Mouse (Mus musculus): ENCODE measurements around the gene Myh7. TPM values are rescaled to one million over a fixed set of nuclear protein-coding genes. Genes with fewer than 3 reads are reported as not detected.
"Not testable (repeated sequence)": the region's sequence is repeated elsewhere in the genome, so short reads cannot be mapped to it uniquely, and the experiment has no call there.

Myh7 gene
- polyA plus RNA-seq, 1 experiment from 2014 or later = 0.16 TPM

DNA sequence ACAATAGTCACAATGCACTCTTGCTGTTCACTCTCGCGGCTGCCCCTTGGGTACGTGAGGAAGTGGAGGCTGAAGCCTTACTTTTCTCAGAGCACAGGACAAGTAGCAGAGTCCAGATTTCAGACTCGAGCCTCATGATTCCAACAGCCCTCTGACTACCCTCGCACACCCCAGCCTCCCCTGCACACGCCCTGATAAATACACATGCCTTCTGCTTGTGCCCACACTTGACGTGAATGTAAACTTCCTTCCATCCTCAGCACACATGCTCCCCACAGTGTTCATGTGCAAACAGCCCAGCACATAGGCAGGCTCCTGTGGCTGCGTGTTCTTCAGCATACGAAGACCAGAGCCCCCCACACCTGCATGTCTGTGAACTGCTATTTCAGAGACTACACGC is 790 bp downstream of the Myh7 start:
- H3K9me3 ChIP-seq (replicated peaks; ENCODE audit: low read length) = no peaks in the 10 kb centered on the region
- no peak overlapping the region for H3K4me3 ChIP-seq (replicated peaks; ENCODE audit: low read depth, low read length)
- H3K4me1 ChIP-seq (replicated peaks; ENCODE audit: insufficient read depth, low read length) = no peaks in the 10 kb centered on the region
- H3K4me2 ChIP-seq (ENCODE audit: low read length) = no peak overlapping the region
- DNase-seq (ENCODE audit: low spot score) = no peak
- H3K36me3 ChIP-seq (ENCODE audit: insufficient read depth, low read length) = no peaks in the 10 kb centered on the region
- no peak for TF ChIP-seq CTCF (IDR thresholded peaks at IDR 0.05; ENCODE audit: low read depth)
- H3K27ac ChIP-seq = no peak overlapping the region
- no peaks in the 10 kb centered on the region for H3K27me3 ChIP-seq (ENCODE audit: insufficient read depth, low read length)
- WGBS = 74% methylated on average over 10 of the region's 10 CpGs
- no peak overlapping the region for H3K9ac ChIP-seq (ENCODE audit: low read depth, low read length)
- no peak for ATAC-seq (replicated peaks; ENCODE audit: low FRiP score, low read depth)

GRCm38 (mm10) chr14:54992196-54992595 is 2.2 kb downstream of the Myh7 start:
- H3K9ac ChIP-seq (ENCODE audit: low read depth, low read length) = no peak overlapping the region
- no peak overlapping the region for H3K27ac ChIP-seq
- 89% methylated on average over 10 of the region's 10 CpGs for WGBS

DNA sequence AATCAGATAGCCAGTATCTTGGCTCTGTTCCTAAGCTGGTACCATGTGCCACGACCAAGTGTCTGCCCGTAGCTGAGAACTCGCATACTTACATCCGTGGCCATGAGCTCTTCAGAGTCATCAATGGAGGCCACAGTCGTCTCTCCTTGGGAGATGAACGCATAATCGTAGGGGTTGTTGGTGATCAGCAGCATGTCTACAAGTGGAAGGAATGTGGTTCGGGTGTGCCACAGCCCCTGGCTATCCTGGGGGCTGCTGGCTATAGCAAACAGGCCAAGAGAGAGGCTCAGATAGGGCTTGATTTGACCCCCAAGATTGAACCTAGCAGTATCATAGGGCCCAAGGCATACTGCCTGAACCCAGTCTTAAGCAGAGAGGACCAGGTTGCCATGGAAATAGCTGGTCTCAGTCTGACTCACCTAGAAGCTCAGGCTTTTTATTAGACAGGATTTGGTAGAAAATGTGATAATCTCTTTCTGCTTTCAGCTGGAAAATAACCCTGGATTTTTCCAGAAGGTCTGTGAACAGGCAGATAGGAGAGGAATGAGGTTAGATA is 4.5 kb downstream of the Myh7 start:
- no peaks in the 10 kb centered on the region for H3K36me3 ChIP-seq (ENCODE audit: insufficient read depth, low read length)
- ATAC-seq (replicated peaks; ENCODE audit: low FRiP score, low read depth) = no peak
- no peak for TF ChIP-seq CTCF (IDR thresholded peaks at IDR 0.05; ENCODE audit: low read depth)
- H3K9me3 ChIP-seq (replicated peaks; ENCODE audit: low read length) = no peaks in the 10 kb centered on the region
- DNase-seq (ENCODE audit: low spot score) = no peak
- H3K4me3 ChIP-seq (replicated peaks; ENCODE audit: low read depth, low read length) = no peak overlapping the region
- H3K27me3 ChIP-seq (ENCODE audit: insufficient read depth, low read length) = no peaks in the 10 kb centered on the region
- H3K27ac ChIP-seq = no peak overlapping the region
- no peaks in the 10 kb centered on the region for H3K4me1 ChIP-seq (replicated peaks; ENCODE audit: insufficient read depth, low read length)
- WGBS = 90% methylated on average over 8 of the region's 8 CpGs
- no peak overlapping the region for H3K9ac ChIP-seq (ENCODE audit: low read depth, low read length)
- no peak overlapping the region for H3K4me2 ChIP-seq (ENCODE audit: low read length)

More at GRCm38 (mm10) chr14:54992196-54992595, 2.2 kb downstream of the Myh7 start:
- H3K9me3 ChIP-seq (replicated peaks; ENCODE audit: low read length) = no peaks in the 10 kb centered on the region
- DNase-seq (ENCODE audit: low spot score) (no peak), ATAC-seq (replicated peaks; ENCODE audit: low FRiP score, low read depth) (no peak)
- no peak overlapping the region for H3K4me2 ChIP-seq (ENCODE audit: low read length)
- H3K4me1 ChIP-seq (replicated peaks; ENCODE audit: insufficient read depth, low read length) = no peaks in the 10 kb centered on the region
- no peaks in the 10 kb centered on the region for H3K27me3 ChIP-seq (ENCODE audit: insufficient read depth, low read length)
- TF ChIP-seq CTCF (IDR thresholded peaks at IDR 0.05; ENCODE audit: low read depth) = no peak
- no peak overlapping the region for H3K4me3 ChIP-seq (replicated peaks; ENCODE audit: low read depth, low read length)
- H3K36me3 ChIP-seq (ENCODE audit: insufficient read depth, low read length) = no peaks in the 10 kb centered on the region

GRCm38 (mm10) chr14:54988882-54989281 is 5.5 kb downstream of the Myh7 start:
- Histone ChIP-seq H3K4me3 (replicated peaks; ENCODE audit: low read depth, low read length) (no peak overlapping the region), H3K36me3 (ENCODE audit: insufficient read depth, low read length) (no peaks in the 10 kb centered on the region), H3K9ac (ENCODE audit: low read depth, low read length) (no peak overlapping the region), H3K4me2 (ENCODE audit: low read length) (no peak overlapping the region), H3K27me3 (ENCODE audit: insufficient read depth, low read length) (no peaks in the 10 kb centered on the region), H3K27ac (no peak overlapping the region), H3K4me1 (replicated peaks; ENCODE audit: insufficient read depth, low read length) (no peaks in the 10 kb centered on the region), H3K9me3 (replicated peaks; ENCODE audit: low read length) (no peaks in the 10 kb centered on the region)
- DNase-seq (ENCODE audit: low spot score) (no peak), ATAC-seq (replicated peaks; ENCODE audit: low FRiP score, low read depth) (no peak)
- WGBS = 84% methylated on average over 13 of the region's 13 CpGs
- TF ChIP-seq CTCF (IDR thresholded peaks at IDR 0.05; ENCODE audit: low read depth) = no peak

- not testable (repeated sequence) for H3K9ac ChIP-seq (ENCODE audit: low read depth, low read length); H3K9me3 ChIP-seq (replicated peaks; ENCODE audit: low read length); ATAC-seq (replicated peaks; ENCODE audit: low FRiP score, low read depth); H3K27ac ChIP-seq; H3K4me2 ChIP-seq (ENCODE audit: low read length); H3K4me1 ChIP-seq (replicated peaks; ENCODE audit: insufficient read depth, low read length); H3K36me3 ChIP-seq (ENCODE audit: insufficient read depth, low read length); DNase-seq (ENCODE audit: low spot score); H3K4me3 ChIP-seq (replicated peaks; ENCODE audit: low read depth, low read length); H3K27me3 ChIP-seq (ENCODE audit: insufficient read depth, low read length)
- WGBS = 85% methylated on average over 9 of the region's 9 CpGs
These were observed 6.0 kb downstream of the Myh7 start for GRCm38 (mm10) chr14:54988350-54988874.

DNA sequence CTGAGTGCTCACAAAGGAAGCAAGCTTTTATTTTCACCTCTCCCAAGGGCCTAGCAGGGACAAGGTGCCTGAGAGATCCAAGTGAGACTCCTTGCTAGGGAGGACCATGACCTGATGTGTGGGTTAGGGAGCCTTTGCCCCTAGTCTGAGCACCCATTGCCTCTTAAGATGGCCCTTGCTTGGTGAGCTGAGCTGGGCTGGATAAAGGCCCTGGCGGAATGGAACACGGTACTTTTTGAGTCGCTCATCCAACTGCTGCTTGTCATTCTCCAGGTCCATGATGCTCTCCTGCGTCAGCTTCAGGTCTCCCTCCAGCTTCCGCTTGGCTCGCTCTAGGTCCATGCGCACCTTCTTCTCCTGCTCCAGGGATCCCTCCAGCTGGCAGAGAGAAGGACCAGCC is 12.5 kb downstream of the Myh7 start:
- WGBS = 96% methylated on average over 7 of the region's 7 CpGs
- ATAC-seq (replicated peaks; ENCODE audit: low FRiP score, low read depth) = no peak
- no peak overlapping the region for H3K4me3 ChIP-seq (replicated peaks; ENCODE audit: low read depth, low read length)
- no peak overlapping the region for H3K27ac ChIP-seq
- H3K9me3 ChIP-seq (replicated peaks; ENCODE audit: low read length) = no peaks in the 10 kb centered on the region
- no peak overlapping the region for H3K9ac ChIP-seq (ENCODE audit: low read depth, low read length)
- H3K36me3 ChIP-seq (ENCODE audit: insufficient read depth, low read length) = no peaks in the 10 kb centered on the region
- TF ChIP-seq CTCF (IDR thresholded peaks at IDR 0.05; ENCODE audit: low read depth) = no peak
- no peak overlapping the region for H3K4me2 ChIP-seq (ENCODE audit: low read length)
- DNase-seq (ENCODE audit: low spot score) = no peak
- no peaks in the 10 kb centered on the region for H3K27me3 ChIP-seq (ENCODE audit: insufficient read depth, low read length)
- H3K4me1 ChIP-seq (replicated peaks; ENCODE audit: insufficient read depth, low read length) = no peaks in the 10 kb centered on the region

- no peaks in the 10 kb centered on the region for H3K9me3 ChIP-seq (replicated peaks; ENCODE audit: low read length)
- 70% methylated on average over 8 of the region's 8 CpGs for whole genome bisulfite sequencing
- ATAC-seq (replicated peaks; ENCODE audit: low FRiP score, low read depth) = no peak
- H3K27ac ChIP-seq = no peak overlapping the region
- no peaks in the 10 kb centered on the region for H3K27me3 ChIP-seq (ENCODE audit: insufficient read depth, low read length)
- H3K4me3 ChIP-seq (replicated peaks; ENCODE audit: low read depth, low read length) = no peak overlapping the region
- H3K4me1 ChIP-seq (replicated peaks; ENCODE audit: insufficient read depth, low read length) = no peaks in the 10 kb centered on the region
- DNase-seq (ENCODE audit: low spot score) = no peak
- TF ChIP-seq CTCF (IDR thresholded peaks at IDR 0.05; ENCODE audit: low read depth) = no peak
- H3K36me3 ChIP-seq (ENCODE audit: insufficient read depth, low read length) = no peaks in the 10 kb centered on the region
- no peak overlapping the region for H3K9ac ChIP-seq (ENCODE audit: low read depth, low read length)
- H3K4me2 ChIP-seq (ENCODE audit: low read length) = no peak overlapping the region
These were observed 15.8 kb downstream of the Myh7 start for GRCm38 (mm10) chr14:54978664-54979063.
